Mouse (Mus musculus) frontal cortex, adult (tissue): ENCODE measurements at regions not wholly inside any gene's neighbourhood (a gene's known extent, or its start where the extent isn't known, plus 50 kb on each side); places are given as distances from the start of the nearest gene placed in this dataset.

Experiments used
- ATAC-seq: cut with Nextera tagmentation; 2 replicates; pipeline ENCODE4 v1.9.2; 2017; ENCODE audit warnings: mild to moderate bottlenecking, moderate library complexity, mixed read lengths; ENCODE audit not compliant: low TSS enrichment

GRCm38 (mm10) chr7:136267716-136268489 lies 551.7 kb upstream of the Mki67 start:
- ATAC-seq: peak; percentile 52

GRCm38 (mm10) chr7:136275651-136276050 lies 559.5 kb upstream of the Mki67 start:
- no peak for ATAC-seq

GRCm38 (mm10) chr7:136283770-136284169 lies 567.6 kb upstream of the Mki67 start:
- ATAC-seq: no peak

- no peak for ATAC-seq
Measured at GRCm38 (mm10) chr7:136285606-136286005, 569.4 kb upstream of the Mki67 start.

GRCm38 (mm10) chr7:136293536-136294145 lies 577.5 kb upstream of the Mki67 start:
- ATAC-seq: no peak

- no peak for ATAC-seq
Measured at GRCm38 (mm10) chr7:136294445-136294844, 578.3 kb upstream of the Mki67 start.

- ATAC-seq: no peak
Measured at GRCm38 (mm10) chr7:136297901-136298513, 581.8 kb upstream of the Mki67 start.

- ATAC-seq: no peak
Measured at GRCm38 (mm10) chr7:136306137-136306536, 588.3 kb upstream of the Mgmt start.

- ATAC-seq: no peak
Measured at GRCm38 (mm10) chr7:136308765-136309164, 585.6 kb upstream of the Mgmt start.

- ATAC-seq: no peak
Measured at GRCm38 (mm10) chr7:136327281-136327680, 567.1 kb upstream of the Mgmt start.

- ATAC-seq: no peak
Measured at GRCm38 (mm10) chr7:136330431-136330830, 564.0 kb upstream of the Mgmt start.

GRCm38 (mm10) chr7:136332805-136333204 lies 561.6 kb upstream of the Mgmt start:
- no peak for ATAC-seq

- no peak for ATAC-seq
Measured at GRCm38 (mm10) chr7:136341599-136342210, 552.7 kb upstream of the Mgmt start.

- no peak for ATAC-seq
Measured at GRCm38 (mm10) chr7:136342211-136342799, 552.1 kb upstream of the Mgmt start.

GRCm38 (mm10) chr7:136342822-136343221 lies 551.6 kb upstream of the Mgmt start:
- no peak for ATAC-seq

- ATAC-seq: no peak
Measured at GRCm38 (mm10) chr7:136343494-136343893, 550.9 kb upstream of the Mgmt start.

- no peak for ATAC-seq
Measured at GRCm38 (mm10) chr7:136345051-136345450, 549.4 kb upstream of the Mgmt start.

GRCm38 (mm10) chr7:136346531-136346930 lies 547.9 kb upstream of the Mgmt start:
- no peak for ATAC-seq

GRCm38 (mm10) chr7:136348309-136348708 lies 546.1 kb upstream of the Mgmt start:
- no peak for ATAC-seq

- no peak for ATAC-seq
Measured at GRCm38 (mm10) chr7:136349651-136350050, 544.8 kb upstream of the Mgmt start.

- ATAC-seq: no peak
Measured at GRCm38 (mm10) chr7:136357011-136357410, 537.4 kb upstream of the Mgmt start.
